Mouse (Mus musculus) hindbrain, embryonic 16.5 days (tissue): Measurements from ENCODE around the gene Gm21969. TPM values are rescaled to one million over a fixed set of nuclear protein-coding genes. Genes with fewer than 3 reads are reported as not detected.

Experiments used
- ATAC-seq: fragments of 200-750 bp; cut with Nextera tagmentation; 2 replicates; pipeline ENCODE4 v1.8.0; 2017; ENCODE audit warnings: moderate TSS enrichment, moderate library complexity
- H3K27ac ChIP-seq: fragments of 300-500 bp; sonication (generic); 2 replicates; pipeline ENCODE4 v1.5.1; 2014; ENCODE audit warnings: low read depth, mild to moderate bottlenecking, control low read depth, low read length, moderate library complexity
- H3K27me3 ChIP-seq: fragments of 300-500 bp; sonication (generic); replicated peaks from 2 replicates; pipeline ENCODE4 v1.6.1; 2014; ENCODE audit warnings: low read length; ENCODE audit not compliant: control insufficient read depth, insufficient read depth
- H3K36me3 ChIP-seq: fragments of 300-500 bp; sonication (generic); 2 replicates; pipeline ENCODE4 v1.6.1; 2014; ENCODE audit warnings: mild to moderate bottlenecking, low read length, moderate library complexity, mixed read lengths; ENCODE audit not compliant: control insufficient read depth, insufficient read depth
- H3K4me1 ChIP-seq: fragments of 300-500 bp; sonication (generic); 2 replicates; pipeline ENCODE4 v1.6.1; 2014; ENCODE audit warnings: low read depth, low read length; ENCODE audit not compliant: control insufficient read depth, insufficient read depth
- H3K4me2 ChIP-seq: fragments of 300-500 bp; sonication (generic); 2 replicates; pipeline ENCODE4 v1.6.1; 2014; ENCODE audit warnings: mild to moderate bottlenecking, low read length, control low read depth, moderate library complexity
- H3K4me3 ChIP-seq: fragments of 300-500 bp; sonication (generic); 2 replicates; pipeline ENCODE4 v1.5.1; 2014; ENCODE audit warnings: mild to moderate bottlenecking, low read length, control low read depth, moderate library complexity
- H3K9ac ChIP-seq: fragments of 300-500 bp; sonication (generic); 2 replicates; pipeline ENCODE4 v1.6.1; 2014; ENCODE audit warnings: low read depth, mild to moderate bottlenecking, control low read depth, low read length, moderate library complexity
- H3K9me3 ChIP-seq: fragments of 300-500 bp; sonication (generic); 2 replicates; pipeline ENCODE4 v1.6.1; 2014; ENCODE audit warnings: mild to moderate bottlenecking, low read length, moderate library complexity; ENCODE audit not compliant: control insufficient read depth
- WGBS: fragments of 180-500 bp; shearing (Covaris S2); extraction: QIAGEN DNeasy Blood & Tissue Kit; methylation state at CpG from one replicate; pipeline ENCODE4 v1.1.7; 2014; 5-methylcytosine and 5-hydroxymethylcytosine counted together
- polyA plus RNA-seq: library from polyadenylated mRNA; unstranded; fragments of >200 nt; fragmentation: Nextera tagmentation; extraction: Ambion mirVana; gene quantifications from 2 replicates; pipeline ENCODE4 v1.2.1, GENCODE M21; 2015

Gene Gm21969
- polyA plus RNA-seq, 1 experiment from 2014 or later, result not detected

DNA sequence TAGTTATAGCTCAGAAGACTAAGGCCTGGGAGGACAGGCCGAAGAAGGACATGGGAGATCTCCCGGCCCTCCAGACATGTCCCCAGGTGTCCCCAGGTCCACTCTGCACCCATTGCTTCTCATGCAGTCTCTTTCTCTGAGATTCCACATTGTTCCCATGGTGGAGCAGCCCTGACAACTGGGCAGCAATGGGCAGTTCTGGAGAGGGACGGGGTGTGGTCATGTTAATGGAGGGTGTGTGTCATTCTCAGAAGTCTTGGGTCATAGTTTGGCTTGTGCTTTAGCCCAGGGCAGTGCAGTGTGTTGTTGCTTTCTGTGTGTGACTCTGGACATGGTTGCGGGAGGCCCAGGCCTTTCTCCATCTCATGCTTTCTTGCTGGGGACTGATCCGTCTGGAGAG, 3.7 kb downstream of the Gm21969 start:
- Histone ChIP-seq H3K36me3 (peaks cover 4% of the 10 kb centered on the region), H3K9ac (no peak overlapping the region), H3K4me1 (peaks cover 6% of the 10 kb centered on the region), H3K27ac (no peak overlapping the region), H3K4me2 (no peak overlapping the region), H3K27me3 (no peaks in the 10 kb centered on the region), H3K9me3 (no peaks in the 10 kb centered on the region), H3K4me3 (no peak overlapping the region)
- no peak for ATAC-seq
- WGBS, result over 99% methylated on average over 5 of the region's 5 CpGs

DNA sequence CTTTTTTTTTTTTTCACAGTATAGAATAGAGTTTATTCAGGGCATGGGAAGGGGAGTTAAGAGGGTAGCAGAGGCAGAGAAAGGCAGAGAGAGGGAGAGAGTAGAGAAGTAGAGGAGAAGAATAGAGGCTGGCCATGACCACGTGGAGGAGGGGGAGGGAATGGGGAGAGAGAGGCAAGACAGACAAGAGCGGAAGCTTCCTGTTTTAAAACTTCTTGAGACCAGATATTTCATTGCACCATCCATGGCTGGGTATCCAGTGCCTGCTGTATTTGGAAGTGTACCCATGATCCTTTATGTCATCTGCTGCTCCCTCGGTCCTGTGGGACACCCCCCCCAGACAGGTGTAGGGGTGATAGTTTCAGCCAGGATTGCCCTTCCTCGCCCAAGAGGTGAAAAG, 6.0 kb downstream of the Gm21969 start:
- H3K9ac ChIP-seq, result no peak overlapping the region
- H3K9me3 ChIP-seq, result 0 out of 2 replicates have a peak, but pooled peaks cover 2% of the 10 kb centered on the region
- peaks cover 13% of the 10 kb centered on the region for H3K36me3 ChIP-seq
- H3K27me3 ChIP-seq, result no peaks in the 10 kb centered on the region
- H3K4me3 ChIP-seq, result no peak overlapping the region
- peaks cover 2% of the 10 kb centered on the region for H3K4me1 ChIP-seq
- ATAC-seq, result no peak
- no peak overlapping the region for H3K27ac ChIP-seq
- WGBS, result 74% methylated on average over 4 of the region's 4 CpGs
- no peak overlapping the region for H3K4me2 ChIP-seq

DNA sequence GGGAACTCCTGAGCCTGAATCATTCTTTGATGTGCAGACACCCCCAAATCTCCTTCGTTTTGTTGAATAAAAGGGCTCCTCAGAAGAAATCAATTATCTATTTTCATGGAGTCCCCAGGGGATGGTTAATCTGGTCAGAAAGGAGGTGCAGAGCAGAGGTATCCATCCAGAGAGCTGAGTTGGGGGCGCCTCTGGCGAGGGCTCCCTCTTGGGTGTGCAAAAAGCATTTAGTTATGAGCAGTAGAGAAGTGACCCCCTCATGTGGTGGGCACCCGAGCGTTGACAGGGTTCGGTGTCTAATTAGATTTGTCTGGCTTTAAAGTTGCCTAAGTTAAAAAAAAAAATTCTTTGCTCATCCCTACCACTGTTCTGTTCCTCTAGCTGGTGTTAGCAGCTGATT, 8.0 kb downstream of the Gm21969 start:
- 45% methylated on average over 6 of the region's 6 CpGs for WGBS
- Histone ChIP-seq H3K27ac (no peak overlapping the region; the same call in 1 of the 2 replicates), H3K36me3 (peaks cover 13% of the 10 kb centered on the region), H3K4me2 (no peak overlapping the region), H3K4me1 (peaks cover 2% of the 10 kb centered on the region), H3K27me3 (no peaks in the 10 kb centered on the region), H3K9me3 (0 out of 2 replicates have a peak, but pooled peaks cover 2% of the 10 kb centered on the region), H3K9ac (no peak overlapping the region), H3K4me3 (no peak overlapping the region)
- peak; percentile 45; the same call in 1 of the 2 replicates for ATAC-seq

DNA sequence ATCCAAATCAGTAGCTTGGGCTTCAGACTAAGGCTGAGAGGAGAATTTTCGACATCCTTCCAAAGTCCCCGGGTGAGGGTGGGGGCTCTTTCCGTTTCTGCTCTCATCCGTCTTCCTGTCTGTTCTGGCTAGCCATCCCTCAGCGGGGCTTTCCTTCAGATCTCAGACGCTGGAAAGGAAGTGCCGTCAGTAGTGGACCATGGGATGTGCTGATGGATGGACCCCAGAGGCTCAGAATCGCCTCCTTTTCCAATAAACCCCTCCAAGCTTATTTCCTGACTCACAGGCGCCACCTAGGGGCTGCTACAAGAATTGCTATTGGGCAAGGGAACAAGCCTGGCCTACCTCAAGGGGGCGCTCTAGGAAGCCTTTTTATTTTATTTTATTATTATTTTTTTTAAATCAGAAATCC, 8.6 kb downstream of the Gm21969 start:
- peaks cover 13% of the 10 kb centered on the region for H3K36me3 ChIP-seq
- H3K9ac ChIP-seq, result no peak overlapping the region
- H3K27ac ChIP-seq, result peak overlapping the region; percentile 55; the same call in 1 of the 2 replicates
- H3K4me2 ChIP-seq, result peak overlapping the region; percentile 49
- H3K9me3 ChIP-seq, result 0 out of 2 replicates have a peak, but pooled peaks cover 2% of the 10 kb centered on the region
- ATAC-seq, result peak; percentile 66; the same call in 1 of the 2 replicates
- 4% methylated on average over 10 of the region's 10 CpGs for WGBS
- peaks cover 2% of the 10 kb centered on the region for H3K4me1 ChIP-seq
- no peaks in the 10 kb centered on the region for H3K27me3 ChIP-seq
- H3K4me3 ChIP-seq, result no peak overlapping the region

DNA sequence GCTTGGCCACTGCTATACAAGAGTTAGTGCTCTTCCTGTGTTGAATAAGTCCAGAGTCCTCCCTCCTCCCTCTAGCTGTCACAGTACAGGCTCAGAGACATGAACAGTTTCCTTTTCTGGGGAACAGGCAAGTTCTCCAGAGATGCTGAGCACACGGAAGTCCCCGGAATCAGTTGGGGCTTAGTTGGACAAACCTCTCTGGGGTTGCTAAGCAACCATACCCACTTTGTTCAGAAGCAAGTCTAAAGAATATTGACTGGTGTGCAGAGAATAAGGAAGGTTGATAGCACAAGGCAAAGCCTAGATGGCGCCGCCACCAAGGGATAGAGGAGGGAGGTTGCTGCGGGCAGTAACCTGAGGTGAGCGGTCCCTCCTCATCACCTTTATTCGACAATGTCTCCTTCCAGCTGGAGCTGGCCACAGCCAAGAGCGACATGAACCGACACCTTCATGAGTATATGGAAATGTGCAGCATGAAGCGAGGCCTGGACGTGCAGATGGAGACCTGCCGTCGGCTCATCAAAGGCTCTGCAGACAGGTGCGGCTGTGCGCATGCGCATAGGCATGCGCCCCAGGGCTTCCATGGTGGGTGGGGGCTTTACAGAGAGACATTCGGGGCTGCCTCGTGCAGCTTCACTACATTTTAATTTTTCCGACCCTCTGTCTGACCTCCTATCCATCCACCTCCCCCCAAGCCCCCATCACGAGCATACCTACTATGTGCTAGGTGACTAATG, 11.7 kb downstream of the Gm21969 start:
- Histone ChIP-seq H3K4me1 (peaks cover 2% of the 10 kb centered on the region), H3K9me3 (0 out of 2 replicates have a peak, but pooled peaks cover 2% of the 10 kb centered on the region), H3K36me3 (peaks cover 13% of the 10 kb centered on the region), H3K27me3 (no peaks in the 10 kb centered on the region), H3K4me2 (no peak overlapping the region), H3K27ac (no peak overlapping the region), H3K9ac (no peak overlapping the region), H3K4me3 (no peak overlapping the region)
- no peak for ATAC-seq
- 87% methylated on average over 21 of the region's 21 CpGs for WGBS

DNA sequence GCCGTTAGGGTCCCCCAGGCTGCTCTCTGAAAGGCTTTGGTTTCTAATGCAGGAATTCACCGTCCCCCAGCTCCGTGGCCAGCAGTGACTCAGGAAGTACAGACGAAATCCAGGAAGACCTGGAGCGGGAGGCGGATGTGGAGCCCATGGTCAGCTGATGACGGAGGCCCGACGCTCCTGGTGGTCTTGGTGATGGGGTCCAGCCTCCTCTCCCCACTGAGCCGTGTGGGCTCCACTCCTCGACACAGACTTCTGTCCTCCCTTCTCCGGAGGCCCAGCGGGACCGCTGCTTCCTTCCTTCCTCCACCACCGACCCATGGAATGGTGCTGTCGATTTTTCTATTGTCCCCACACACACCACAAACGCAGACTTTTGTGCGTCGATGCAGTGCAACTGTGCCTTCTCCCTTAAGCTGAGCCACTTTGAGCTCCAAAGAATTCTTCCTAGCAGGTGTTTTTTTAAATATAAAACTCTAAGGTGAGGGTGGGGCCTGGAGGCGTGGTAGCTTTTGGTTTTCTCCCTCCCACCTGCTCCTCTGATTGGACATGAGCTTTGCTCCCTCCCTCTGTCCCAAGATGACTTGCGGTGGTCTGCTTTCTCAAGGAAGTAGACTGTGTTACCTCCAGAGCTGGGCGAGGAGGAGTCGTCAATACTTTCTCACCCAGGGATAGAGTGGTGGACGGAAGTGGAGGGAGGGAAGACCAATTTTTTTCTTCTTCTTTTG, 13.5 kb downstream of the Gm21969 start:
- H3K9ac ChIP-seq, result peak overlapping the region; percentile 28; the same call in 1 of the 2 replicates
- peak overlapping the region; percentile 30 for H3K4me3 ChIP-seq
- peak; percentile 60 for ATAC-seq
- no peaks in the 10 kb centered on the region; the same call in 1 of the 2 replicates for H3K4me1 ChIP-seq
- peaks cover 13% of the 10 kb centered on the region for H3K36me3 ChIP-seq
- WGBS, result 8% methylated on average over 24 of the region's 24 CpGs
- H3K27me3 ChIP-seq, result no peaks in the 10 kb centered on the region
- peak overlapping the region; percentile 46 for H3K4me2 ChIP-seq
- 0 out of 2 replicates have a peak, but pooled peaks cover 2% of the 10 kb centered on the region for H3K9me3 ChIP-seq
- 0 out of 2 replicates have a peak overlapping the region, but pooled peaks have one; percentile 26 for H3K27ac ChIP-seq

DNA sequence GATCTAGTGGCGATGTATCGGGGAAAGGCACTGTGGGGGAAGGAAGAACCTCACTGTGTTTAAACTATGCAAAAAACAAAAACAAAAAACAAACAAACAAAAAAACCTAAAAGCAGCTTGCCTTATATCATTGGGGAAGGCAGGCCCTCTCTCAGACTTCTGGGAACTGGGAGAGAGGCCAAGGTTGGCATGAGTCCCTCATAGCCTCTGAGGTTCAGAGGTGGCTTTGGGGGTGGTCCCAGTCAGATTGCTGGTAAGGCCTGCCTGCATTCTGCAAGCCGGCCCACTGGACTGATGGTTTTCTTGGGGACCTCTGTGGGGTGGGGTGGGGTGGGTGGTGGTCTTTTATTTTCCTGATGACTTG, 14.0 kb downstream of the Gm21969 start:
- H3K4me2 ChIP-seq, result peak overlapping the region; percentile 46
- WGBS, result 38% methylated on average over 3 of the region's 3 CpGs

DNA sequence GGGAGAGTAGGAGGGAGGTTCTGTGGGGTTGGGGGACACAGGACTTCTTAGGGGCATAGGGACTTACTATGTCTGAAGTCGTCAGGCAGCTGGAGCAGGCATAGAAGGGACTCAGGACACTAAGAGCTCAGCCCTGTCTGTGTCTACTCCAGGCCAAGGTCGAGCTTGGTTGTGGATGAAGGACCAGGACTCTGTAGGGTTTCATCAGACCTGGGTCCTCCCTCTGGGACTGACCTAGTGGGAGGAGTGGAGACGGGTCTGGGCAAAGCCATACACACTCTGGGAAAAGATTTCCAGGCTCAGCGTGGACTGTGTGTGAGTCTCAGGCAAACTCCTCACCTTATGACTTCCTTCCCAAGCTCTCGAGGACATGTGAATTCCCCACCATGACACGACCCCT, 16.8 kb downstream of the Gm21969 start:
- H3K27me3 ChIP-seq, result no peaks in the 10 kb centered on the region
- 73% methylated on average over 6 of the region's 6 CpGs for WGBS
- ATAC-seq, result no peak
- H3K9ac ChIP-seq, result no peak overlapping the region
- H3K4me2 ChIP-seq, result no peak overlapping the region
- no peak overlapping the region for H3K4me3 ChIP-seq
- H3K4me1 ChIP-seq, result peaks cover 14% of the 10 kb centered on the region
- no peaks in the 10 kb centered on the region for H3K9me3 ChIP-seq
- H3K36me3 ChIP-seq, result no peaks in the 10 kb centered on the region
- no peak overlapping the region for H3K27ac ChIP-seq

More for the DNA sequence above, 14.0 kb downstream of the Gm21969 start:
- H3K27me3 ChIP-seq, result no peaks in the 10 kb centered on the region
- H3K9me3 ChIP-seq, result 0 out of 2 replicates have a peak, but pooled peaks cover 2% of the 10 kb centered on the region
- H3K36me3 ChIP-seq, result peaks cover 13% of the 10 kb centered on the region
- ATAC-seq, result no peak
- 0 out of 2 replicates have a peak overlapping the region, but pooled peaks have one; percentile 3 for H3K9ac ChIP-seq
- H3K4me3 ChIP-seq, result peak overlapping the region; percentile 3; the same call in 1 of the 2 replicates
- H3K4me1 ChIP-seq, result no peaks in the 10 kb centered on the region
- 0 out of 2 replicates have a peak overlapping the region, but pooled peaks have one; percentile 26 for H3K27ac ChIP-seq
